Mouse (Mus musculus): ENCODE measurements around the gene Mul1. TPM values are rescaled to one million over a fixed set of nuclear protein-coding genes. Genes with fewer than 3 reads are reported as not detected.

Gene Mul1
- polyA plus RNA-seq, 1 experiment from 2014 or later, result 18.5 TPM

GRCm38 (mm10) chr4:138456536-138456935 is 22.1 kb downstream of the Mul1 start:
- H3K4me1 ChIP-seq (ENCODE audit: control insufficient read depth, insufficient read depth, low read length), result peaks cover 33% of the 10 kb centered on the region
- no peak for ATAC-seq (ENCODE audit: low FRiP score)
- H3K4me3 ChIP-seq (ENCODE audit: low read depth, low read length), result peak overlapping the region; percentile 93
- WGBS, result under 1% methylated on average over 8 of the region's 8 CpGs
- no peaks in the 10 kb centered on the region for H3K9me3 ChIP-seq (ENCODE audit: control insufficient read depth, low read length)
- no peaks in the 10 kb centered on the region for H3K36me3 ChIP-seq (ENCODE audit: control insufficient read depth, insufficient read depth, low read length)
- peak overlapping the region; percentile 73 for H3K4me2 ChIP-seq
- H3K27me3 ChIP-seq (ENCODE audit: control insufficient read depth, insufficient read depth, low read length), result peaks cover 10% of the 10 kb centered on the region
- DNase-seq (ENCODE audit: low spot score, missing footprints), result no peak
- peak overlapping the region; percentile 96 for H3K27ac ChIP-seq (ENCODE audit: low read depth, low read length)
- peak overlapping the region; percentile 96 for H3K9ac ChIP-seq (ENCODE audit: low read length)

DNA sequence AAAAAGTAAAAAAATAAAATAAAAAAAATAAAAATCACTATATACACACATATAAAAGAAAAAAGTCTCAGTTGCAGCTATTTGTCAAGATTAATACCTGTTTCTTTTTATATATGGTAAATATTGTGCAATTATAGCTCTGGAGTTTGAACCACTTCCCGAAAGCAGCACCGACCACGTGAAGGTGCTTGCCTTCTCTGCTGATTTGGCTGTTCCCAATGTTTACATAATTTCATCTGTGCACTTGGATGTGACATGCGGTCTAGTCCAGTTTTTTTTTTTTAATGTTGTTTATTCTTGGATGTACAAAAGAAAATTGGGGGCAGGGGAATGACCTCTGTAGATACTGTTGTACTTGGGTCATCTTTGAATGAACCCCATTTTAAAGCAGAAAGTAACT is 22.6 kb downstream of the Mul1 start:
- peaks cover 6% of the 10 kb centered on the region; the same call in 1 of the 2 replicates for H3K27me3 ChIP-seq (ENCODE audit: control insufficient read depth, insufficient read depth, low read length)
- no peaks in the 10 kb centered on the region for H3K9me3 ChIP-seq (ENCODE audit: control insufficient read depth, low read length)
- no peaks in the 10 kb centered on the region for H3K36me3 ChIP-seq (ENCODE audit: control insufficient read depth, insufficient read depth, low read length)
- WGBS, result 48% methylated on average over 4 of the region's 4 CpGs
- H3K4me3 ChIP-seq (ENCODE audit: low read depth, low read length), result peak overlapping the region; percentile 93
- ATAC-seq (ENCODE audit: low FRiP score) (no peak), DNase-seq (ENCODE audit: low spot score, missing footprints) (no peak)
- peak overlapping the region; percentile 73 for H3K4me2 ChIP-seq
- no peak overlapping the region for H3K9ac ChIP-seq (ENCODE audit: low read length)
- H3K27ac ChIP-seq (ENCODE audit: low read depth, low read length), result no peak overlapping the region
- H3K4me1 ChIP-seq (ENCODE audit: control insufficient read depth, insufficient read depth, low read length), result peaks cover 33% of the 10 kb centered on the region

DNA sequence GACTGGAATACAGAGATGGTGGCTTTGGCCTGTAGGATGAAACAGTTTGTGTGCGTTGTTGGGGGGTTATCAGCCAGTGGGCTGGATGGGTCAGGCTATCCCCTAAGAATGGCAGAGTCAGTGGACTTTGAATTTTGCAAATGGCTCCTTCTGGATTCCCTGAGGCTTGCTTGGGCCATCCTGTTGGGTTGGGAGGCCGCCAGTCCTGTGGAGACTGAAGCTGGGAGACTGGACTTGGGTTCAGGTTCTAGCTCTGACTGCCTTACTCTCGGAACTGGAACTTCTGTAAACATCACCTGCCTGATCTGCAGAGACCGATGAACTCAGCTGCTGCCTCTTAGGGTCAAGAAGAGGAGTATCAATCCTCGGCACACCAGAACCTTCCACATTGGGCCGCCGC is 23.7 kb downstream of the Mul1 start:
- no peak overlapping the region for H3K4me3 ChIP-seq (ENCODE audit: low read depth, low read length)
- 78% methylated on average over 7 of the region's 7 CpGs for WGBS
- H3K4me2 ChIP-seq, result no peak overlapping the region
- no peaks in the 10 kb centered on the region for H3K36me3 ChIP-seq (ENCODE audit: control insufficient read depth, insufficient read depth, low read length)
- ATAC-seq (ENCODE audit: low FRiP score), result no peak
- peak; percentile 54 for DNase-seq (ENCODE audit: low spot score, missing footprints)
- no peaks in the 10 kb centered on the region for H3K9me3 ChIP-seq (ENCODE audit: control insufficient read depth, low read length)
- no peak overlapping the region for H3K27ac ChIP-seq (ENCODE audit: low read depth, low read length)
- H3K4me1 ChIP-seq (ENCODE audit: control insufficient read depth, insufficient read depth, low read length), result peaks cover 32% of the 10 kb centered on the region
- peaks cover 2% of the 10 kb centered on the region; the same call in 1 of the 2 replicates for H3K27me3 ChIP-seq (ENCODE audit: control insufficient read depth, insufficient read depth, low read length)
- no peak overlapping the region for H3K9ac ChIP-seq (ENCODE audit: low read length)

GRCm38 (mm10) chr4:138458735-138459440 is 24.4 kb downstream of the Mul1 start:
- Histone ChIP-seq H3K4me1 (ENCODE audit: control insufficient read depth, insufficient read depth, low read length) (peaks cover 32% of the 10 kb centered on the region), H3K27me3 (ENCODE audit: control insufficient read depth, insufficient read depth, low read length) (no peaks in the 10 kb centered on the region; the same call in 1 of the 2 replicates), H3K4me2 (no peak overlapping the region), H3K9me3 (ENCODE audit: control insufficient read depth, low read length) (no peaks in the 10 kb centered on the region), H3K27ac (ENCODE audit: low read depth, low read length) (no peak overlapping the region), H3K4me3 (ENCODE audit: low read depth, low read length) (no peak overlapping the region), H3K36me3 (ENCODE audit: control insufficient read depth, insufficient read depth, low read length) (no peaks in the 10 kb centered on the region), H3K9ac (ENCODE audit: low read length) (no peak overlapping the region)
- peak; percentile 74 for DNase-seq (ENCODE audit: low spot score, missing footprints)
- 43% methylated on average over 5 of the region's 5 CpGs for WGBS
- ATAC-seq (ENCODE audit: low FRiP score), result no peak

- H3K9ac ChIP-seq (ENCODE audit: low read length), result no peak overlapping the region
- DNase-seq (ENCODE audit: low spot score, missing footprints) (peak; percentile 56), ATAC-seq (ENCODE audit: low FRiP score) (no peak)
- H3K4me1 ChIP-seq (ENCODE audit: control insufficient read depth, insufficient read depth, low read length), result peaks cover 41% of the 10 kb centered on the region
- H3K4me3 ChIP-seq (ENCODE audit: low read depth, low read length), result no peak overlapping the region
- H3K36me3 ChIP-seq (ENCODE audit: control insufficient read depth, insufficient read depth, low read length), result no peaks in the 10 kb centered on the region
- H3K27ac ChIP-seq (ENCODE audit: low read depth, low read length), result no peak overlapping the region
- no peaks in the 10 kb centered on the region for H3K9me3 ChIP-seq (ENCODE audit: control insufficient read depth, low read length)
- no peaks in the 10 kb centered on the region for H3K27me3 ChIP-seq (ENCODE audit: control insufficient read depth, insufficient read depth, low read length)
- H3K4me2 ChIP-seq, result no peak overlapping the region
- WGBS, result 79% methylated on average over 6 of the region's 6 CpGs
Observed at GRCm38 (mm10) chr4:138459775-138460174, 25.3 kb downstream of the Mul1 start.

GRCm38 (mm10) chr4:138460910-138461309 is 26.4 kb downstream of the Mul1 start:
- H3K4me1 ChIP-seq (ENCODE audit: control insufficient read depth, insufficient read depth, low read length), result peaks cover 45% of the 10 kb centered on the region
- no peaks in the 10 kb centered on the region for H3K36me3 ChIP-seq (ENCODE audit: control insufficient read depth, insufficient read depth, low read length)
- H3K9me3 ChIP-seq (ENCODE audit: control insufficient read depth, low read length), result no peaks in the 10 kb centered on the region
- DNase-seq (ENCODE audit: low spot score, missing footprints) (no peak), ATAC-seq (ENCODE audit: low FRiP score) (no peak)
- no peak overlapping the region for H3K27ac ChIP-seq (ENCODE audit: low read depth, low read length)
- no peak overlapping the region for H3K4me3 ChIP-seq (ENCODE audit: low read depth, low read length)
- H3K4me2 ChIP-seq, result no peak overlapping the region
- peaks cover 2% of the 10 kb centered on the region; the same call in 1 of the 2 replicates for H3K27me3 ChIP-seq (ENCODE audit: control insufficient read depth, insufficient read depth, low read length)
- 33% methylated on average over 9 of the region's 9 CpGs for WGBS
- H3K9ac ChIP-seq (ENCODE audit: low read length), result no peak overlapping the region

- 97% methylated on average over 5 of the region's 5 CpGs for WGBS
- no peak overlapping the region for H3K4me2 ChIP-seq
- ATAC-seq (ENCODE audit: low FRiP score) (no peak), DNase-seq (ENCODE audit: low spot score, missing footprints) (peak; percentile 35)
- no peak overlapping the region for H3K9ac ChIP-seq (ENCODE audit: low read length)
- no peak overlapping the region for H3K27ac ChIP-seq (ENCODE audit: low read depth, low read length)
- H3K4me3 ChIP-seq (ENCODE audit: low read depth, low read length), result no peak overlapping the region
- peaks cover 40% of the 10 kb centered on the region for H3K4me1 ChIP-seq (ENCODE audit: control insufficient read depth, insufficient read depth, low read length)
- H3K9me3 ChIP-seq (ENCODE audit: control insufficient read depth, low read length), result no peaks in the 10 kb centered on the region
- peaks cover 2% of the 10 kb centered on the region; the same call in 1 of the 2 replicates for H3K27me3 ChIP-seq (ENCODE audit: control insufficient read depth, insufficient read depth, low read length)
- no peaks in the 10 kb centered on the region for H3K36me3 ChIP-seq (ENCODE audit: control insufficient read depth, insufficient read depth, low read length)
Observed at GRCm38 (mm10) chr4:138461471-138461870, 27.0 kb downstream of the Mul1 start.

DNA sequence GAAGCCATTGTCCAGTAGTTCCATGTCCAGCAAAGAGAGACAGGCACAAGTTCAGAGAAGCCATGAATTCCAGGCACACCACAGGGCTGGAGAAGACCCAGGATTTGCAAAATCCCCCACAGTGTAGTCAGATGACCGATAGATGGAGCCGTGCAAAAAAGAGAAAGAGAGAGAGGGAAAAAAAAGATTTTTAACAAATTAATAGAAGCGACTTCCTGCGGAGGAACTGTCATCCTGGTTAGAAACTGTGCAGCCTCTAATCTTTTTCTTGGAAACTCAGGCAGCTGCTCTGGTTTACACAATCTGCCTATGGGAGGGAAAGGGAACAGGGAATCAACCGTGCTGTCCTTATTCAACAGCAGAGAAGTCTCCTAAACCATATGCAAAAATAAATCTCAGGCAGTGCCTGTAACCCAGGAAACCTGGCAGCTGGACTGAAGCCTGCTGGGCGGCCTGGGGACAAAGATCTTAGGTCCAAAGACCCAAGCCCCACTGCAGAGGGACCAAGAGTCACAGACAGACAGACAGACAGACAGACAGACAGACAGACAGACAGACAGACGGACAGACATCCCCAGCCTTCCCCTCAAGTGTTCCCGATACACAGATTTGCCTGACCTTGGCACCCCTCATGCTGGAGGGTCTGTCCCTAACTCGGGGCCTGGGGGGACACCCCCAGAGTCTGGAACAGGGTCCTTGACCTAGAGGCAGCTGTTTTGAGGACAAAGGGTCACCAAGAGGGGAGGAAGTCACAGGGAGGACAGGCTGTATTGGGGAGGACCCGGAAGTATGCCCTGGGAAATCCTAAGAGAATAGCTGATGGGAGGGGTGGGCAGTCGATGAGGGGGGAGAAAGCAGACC is 28.7 kb downstream of the Mul1 start:
- H3K27ac ChIP-seq (ENCODE audit: low read depth, low read length), result peak overlapping the region; percentile 94
- DNase-seq (ENCODE audit: low spot score, missing footprints) (peak; percentile 92), ATAC-seq (ENCODE audit: low FRiP score) (peak; percentile 54)
- peak overlapping the region; percentile 32 for H3K4me2 ChIP-seq
- no peak overlapping the region for H3K4me3 ChIP-seq (ENCODE audit: low read depth, low read length)
- peak overlapping the region; percentile 46; the same call in 1 of the 2 replicates for H3K9ac ChIP-seq (ENCODE audit: low read length)
- peaks cover 37% of the 10 kb centered on the region for H3K4me1 ChIP-seq (ENCODE audit: control insufficient read depth, insufficient read depth, low read length)
- H3K9me3 ChIP-seq (ENCODE audit: control insufficient read depth, low read length), result no peaks in the 10 kb centered on the region
- WGBS, result 4% methylated on average over 11 of the region's 11 CpGs
- H3K36me3 ChIP-seq (ENCODE audit: control insufficient read depth, insufficient read depth, low read length), result no peaks in the 10 kb centered on the region
- H3K27me3 ChIP-seq (ENCODE audit: control insufficient read depth, insufficient read depth, low read length), result peaks cover 2% of the 10 kb centered on the region; the same call in 1 of the 2 replicates
